Mouse (Mus musculus) T-helper 2 cell (primary cell): Measurements from ENCODE around the gene Defb19.

Source experiments
- in situ Hi-C: fragments of 300-600 bp; cut with MboI, MseI; formaldehyde crosslinking; loops from one replicate; pipeline ENCODE4 v1.15.1; 2025; ENCODE audit warnings: high pct_unique_total_duplicates

Defb19 gene

DNA sequence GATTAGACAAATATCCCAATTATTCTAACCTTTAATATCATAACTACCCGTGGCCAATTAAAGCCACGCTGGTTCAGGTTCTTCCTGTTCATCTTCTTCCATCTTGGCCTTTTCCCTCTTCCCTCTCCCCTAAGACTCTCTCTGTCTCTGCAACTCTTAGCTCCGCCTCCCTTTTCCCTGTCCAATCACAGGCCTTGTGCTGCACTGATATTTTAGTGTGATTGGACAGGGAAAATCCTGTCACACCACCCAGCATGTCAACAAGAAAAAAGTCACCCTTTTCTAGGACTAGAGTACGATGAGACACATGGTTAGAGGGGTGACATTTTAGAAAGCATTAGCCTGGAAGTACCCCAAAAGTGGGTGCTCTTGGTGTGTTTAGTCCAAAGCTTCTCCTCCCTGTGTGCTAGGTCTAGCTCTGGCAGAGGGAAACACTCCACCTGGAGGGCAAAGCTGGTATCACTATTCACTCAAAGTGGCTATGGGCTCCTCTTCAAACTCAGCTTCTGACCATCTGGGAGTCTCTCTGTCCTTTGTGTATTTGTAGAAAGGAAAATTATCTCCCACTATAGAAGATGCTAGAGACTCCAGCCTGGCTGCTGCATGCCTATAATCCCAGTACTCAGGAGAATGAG is 6.9 kb upstream of the Defb19 start:
- in situ Hi-C loops, result no loop called here

- in situ Hi-C loops, result loop anchor here (5.0 kb wide), 1 partner anchor 43 kb away; no protein-coding TSS in a partner anchor
Observed at GRCm38 (mm10) chr2:152580612-152581011, 500 bp upstream of the Defb19 start.

- in situ Hi-C loops, result no loop called here
Observed at GRCm38 (mm10) chr2:152573484-152573883, 6.6 kb downstream of the Defb19 start.

DNA sequence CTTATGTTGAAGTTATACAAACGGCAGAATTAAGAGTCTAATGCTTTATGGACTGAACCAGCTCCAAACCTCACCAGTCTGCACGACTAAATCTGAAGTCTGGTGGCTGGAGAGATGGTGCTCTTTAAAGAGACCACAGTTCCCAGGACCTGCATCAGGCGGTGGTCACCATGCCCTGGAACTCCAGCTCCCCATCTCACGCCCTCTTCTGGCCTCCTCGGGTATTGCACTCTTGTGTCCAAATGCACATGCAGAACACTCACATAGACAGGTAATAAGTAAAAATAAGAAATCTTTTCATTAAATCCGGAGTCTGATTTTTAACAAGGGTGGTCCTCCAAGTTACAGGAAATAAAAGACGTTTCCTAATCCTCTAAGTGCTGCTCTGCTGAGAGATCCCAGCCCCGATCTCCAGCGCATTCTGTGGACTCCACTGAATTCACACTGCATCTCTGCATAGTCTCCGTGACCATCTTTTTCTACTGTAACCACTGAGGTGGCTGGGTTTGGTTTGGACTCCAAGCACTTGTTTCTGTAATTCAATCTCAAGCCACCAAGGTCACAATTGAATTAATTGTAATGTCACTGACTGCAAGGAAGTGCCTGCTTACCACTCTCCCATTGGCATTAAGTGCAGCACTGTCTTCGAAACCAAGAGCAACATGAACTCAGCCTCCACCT is 7.9 kb downstream of the Defb19 start, which contains the start of gene Defb21:
Defb21 (plus strand) TSS at position 631 of the 681 bp plus-strand sequence.
- in situ Hi-C loops, result no loop called here

DNA sequence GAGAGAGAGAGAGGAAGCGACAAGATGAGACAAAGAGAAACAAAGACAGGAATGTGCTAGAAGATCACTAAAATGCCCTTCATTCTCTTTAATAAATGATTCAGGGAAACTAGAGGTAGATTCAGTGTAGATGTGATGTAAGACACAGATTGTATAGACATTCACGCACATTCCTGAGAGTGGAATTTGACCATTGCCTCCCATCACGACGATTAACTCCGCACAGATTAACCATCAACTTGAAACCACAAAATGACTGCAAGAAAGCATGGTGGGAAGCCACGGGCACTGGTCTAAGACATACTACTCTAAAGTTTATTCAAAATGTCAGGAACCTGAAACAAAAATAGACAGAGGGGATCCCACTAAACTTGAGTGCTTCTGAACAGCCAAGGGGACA is 9.8 kb downstream of the Defb19 start:
- in situ Hi-C loops, result no loop called here

DNA sequence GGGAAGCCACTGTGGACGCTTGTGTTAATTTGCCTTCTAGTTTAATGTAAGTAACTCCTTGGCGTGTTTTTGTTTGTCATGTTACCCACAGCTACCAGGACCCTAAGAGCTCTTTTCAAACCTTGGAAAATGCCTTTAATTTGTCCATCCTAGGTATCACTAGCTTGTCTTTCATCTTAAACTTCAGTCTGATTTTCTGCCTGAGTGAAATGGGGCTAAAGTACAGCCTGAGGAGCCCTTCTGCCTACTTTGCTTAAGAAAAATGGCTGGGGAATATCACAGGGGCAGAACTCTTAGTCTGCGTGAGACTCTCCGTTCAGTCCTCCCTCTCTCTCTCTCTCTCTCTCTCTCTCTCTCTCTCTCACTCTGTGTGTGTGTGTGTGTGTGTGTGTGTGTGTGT is 10.2 kb downstream of the Defb19 start:
- in situ Hi-C loops, result no loop called here

DNA sequence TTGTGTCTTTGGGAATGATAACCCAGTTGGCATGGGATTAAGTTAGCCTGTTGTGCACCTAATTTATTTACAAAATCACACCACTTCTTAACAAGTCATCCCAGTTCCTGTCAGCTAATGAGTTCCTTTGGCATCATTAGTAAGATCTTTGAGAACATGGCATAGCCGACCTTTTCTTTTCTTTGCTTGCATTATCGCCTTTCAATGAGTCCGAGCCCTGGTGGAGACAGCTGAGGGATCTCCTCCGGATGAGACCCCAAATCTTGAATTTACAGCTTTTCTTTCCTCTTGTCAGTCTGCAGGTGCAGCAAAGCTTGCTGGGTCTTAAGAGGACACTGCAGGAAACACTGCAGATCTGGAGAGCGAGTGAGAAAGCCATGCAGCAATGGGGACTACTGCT is 11.1 kb downstream of the Defb19 start, which contains the start of gene Gm17416:
Gm17416 (plus strand) TSS at position 301 of the 400 bp plus-strand sequence.
- in situ Hi-C loops, result no loop called here

- in situ Hi-C loops, result no loop called here
Observed at GRCm38 (mm10) chr2:152556655-152557054, 23.5 kb downstream of the Defb19 start.

DNA sequence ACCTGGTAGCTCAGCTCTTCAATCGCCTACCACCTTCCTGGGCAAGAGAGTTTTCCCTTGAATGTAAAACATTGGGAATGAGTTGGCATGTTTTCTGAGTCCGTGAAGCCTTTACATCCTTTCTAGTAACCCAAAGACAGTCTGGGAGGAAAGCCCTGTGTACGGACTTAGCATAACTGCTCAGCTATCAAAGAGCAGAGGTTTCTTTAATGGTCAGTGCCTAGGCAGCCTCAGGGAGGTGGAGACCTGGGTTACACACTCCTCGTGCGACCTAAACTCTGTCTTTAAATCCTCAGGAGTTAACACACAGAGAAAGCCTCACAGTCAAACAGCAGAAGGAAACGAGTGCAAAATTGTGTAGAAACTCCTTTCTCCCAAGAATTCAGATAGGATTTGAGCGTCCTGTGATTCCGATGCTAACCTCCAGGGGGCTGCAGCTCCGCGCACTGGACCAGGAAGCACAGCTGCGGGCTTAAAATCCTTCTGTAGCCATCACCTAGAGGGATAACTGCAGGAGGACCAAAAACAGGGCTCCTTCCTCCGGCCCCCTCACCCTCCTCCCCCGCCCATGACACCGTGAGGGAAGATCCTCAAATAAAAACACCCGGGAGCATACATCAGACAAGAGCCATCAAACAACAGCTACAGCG is 26.2 kb downstream of the Defb19 start:
- in situ Hi-C loops, result no loop called here

DNA sequence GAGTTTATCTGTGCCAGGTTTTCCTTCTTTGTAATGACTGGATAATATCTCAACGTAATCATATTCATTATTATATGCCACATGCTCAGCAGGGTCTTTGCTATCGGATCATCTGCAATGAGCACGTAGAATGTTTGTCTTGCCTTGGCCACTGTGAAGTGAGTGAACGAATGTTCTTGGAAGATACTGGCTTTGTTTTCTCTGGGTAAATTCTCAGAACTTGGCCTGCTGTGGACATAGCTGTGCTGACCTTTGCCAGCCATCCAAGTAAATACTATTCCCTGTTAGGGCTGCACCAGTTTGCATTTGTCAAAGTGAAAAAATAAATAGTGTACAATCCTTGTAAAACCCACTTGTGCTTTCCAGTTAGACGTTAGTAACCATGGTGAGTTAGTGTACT is 32.0 kb downstream of the Defb19 start:
- in situ Hi-C loops, result no loop called here

GRCm38 (mm10) chr2:152544691-152545090 is 35.4 kb downstream of the Defb19 start:
- in situ Hi-C loops, result no loop called here

DNA sequence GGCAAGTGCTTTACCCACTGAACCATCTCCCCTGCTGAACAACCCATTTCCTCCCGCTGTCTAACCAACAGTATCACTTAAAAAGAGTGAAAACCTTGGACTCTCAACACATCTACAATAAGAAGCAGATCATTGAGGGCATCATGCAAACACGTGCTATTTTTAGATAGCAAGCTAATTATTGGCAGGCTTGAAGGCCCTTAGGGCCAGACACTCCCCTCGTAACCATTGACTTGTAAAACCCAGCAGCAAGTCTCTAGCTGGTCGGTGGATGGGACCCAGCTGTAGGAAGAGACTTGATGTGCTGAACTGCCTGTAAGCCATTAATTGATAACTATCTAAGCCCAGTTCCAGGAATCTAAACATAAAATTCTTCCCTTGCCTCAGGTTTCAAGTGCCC is 36.6 kb downstream of the Defb19 start:
- in situ Hi-C loops, result no loop called here

DNA sequence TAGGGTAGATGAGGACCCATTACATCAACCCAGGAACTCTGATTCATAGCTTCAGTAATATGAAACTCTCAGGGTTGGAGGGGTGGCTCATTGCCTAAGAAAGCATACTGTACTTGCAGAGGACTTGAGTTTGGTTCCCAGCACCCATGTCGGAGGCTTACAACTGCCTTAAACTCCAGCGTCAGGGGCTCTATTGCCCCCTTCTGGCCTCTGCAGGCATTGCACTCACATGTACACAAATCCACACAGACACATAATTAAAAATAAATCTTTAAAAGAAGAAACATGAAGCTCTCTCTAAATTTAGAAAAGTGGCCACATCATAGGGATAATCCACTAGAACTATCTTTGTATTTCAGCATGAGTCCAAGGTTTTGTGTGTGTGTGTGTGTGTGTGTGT is 37.2 kb downstream of the Defb19 start:
- in situ Hi-C loops, result no loop called here

DNA sequence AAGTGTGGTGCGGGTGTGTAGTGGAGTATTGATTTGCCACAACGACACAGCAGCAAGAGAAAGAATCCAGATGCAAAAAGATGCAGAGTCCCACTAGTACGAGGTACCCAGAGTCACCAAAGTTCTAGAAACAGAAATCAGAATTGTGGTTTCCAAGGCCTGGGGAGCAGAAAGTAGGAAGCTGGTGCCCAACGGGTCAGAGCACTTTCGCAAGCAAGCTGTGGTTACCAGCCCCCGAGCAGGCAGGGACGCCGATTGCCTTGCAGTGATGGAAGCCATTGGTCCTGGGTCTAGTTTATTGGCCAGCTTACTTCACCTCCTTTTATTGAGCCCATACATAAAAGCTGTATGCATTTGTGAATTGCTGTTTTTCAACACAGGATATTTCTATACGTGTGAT is 38.1 kb downstream of the Defb19 start:
- in situ Hi-C loops, result no loop called here

GRCm38 (mm10) chr2:152539944-152540710 is 40.0 kb downstream of the Defb19 start, which contains the start of gene Defb29:
Gene Defb29 (minus strand): TSS chr2:152540098.
- in situ Hi-C loops, result loop anchor here (5.0 kb wide), 1 partner anchor 42 kb away; the partner anchor contains the start of gene Defb19
